Mouse (Mus musculus) C2C12 (cell line): Measurements from ENCODE around the gene Tmem220. TPM values are rescaled to one million over a fixed set of nuclear protein-coding genes. Genes with fewer than 3 reads are reported as not detected.
A peak's percentile ranks its signal among the peaks of the same experiment; 100 is the strongest.

Source experiments
- H3K27me3 ChIP-seq: one replicate; pipeline ENCODE4 v1.6.1; 2011; ENCODE audit not compliant: control insufficient read depth, insufficient read depth, insufficient read length
- H3K36me3 ChIP-seq: one replicate; pipeline ENCODE4 v1.6.1; 2011; ENCODE audit not compliant: control insufficient read depth, insufficient read depth
- H3K4me3 ChIP-seq: one replicate; pipeline ENCODE4 v1.5.1; 2011; ENCODE audit warnings: mild to moderate bottlenecking, control low read depth; ENCODE audit not compliant: poor library complexity, insufficient read depth, severe bottlenecking
- H3K79me2 ChIP-seq: one replicate; pipeline ENCODE4 v1.6.1; 2011; ENCODE audit not compliant: control insufficient read depth, insufficient read depth
- H3K79me3 ChIP-seq: one replicate; pipeline ENCODE4 v1.6.1; 2011; ENCODE audit warnings: low read depth, control low read depth
- H3ac ChIP-seq: one replicate; pipeline ENCODE3; 2011; ENCODE audit warnings: low read depth; ENCODE audit not compliant: control insufficient read depth, insufficient read length
- CEBPB ChIP-seq: IDR thresholded peaks from one replicate; pipeline ENCODE4 v1.6.1; 2011; ENCODE audit warnings: low read depth, mild to moderate bottlenecking, control low read depth, moderate library complexity
- CTCF ChIP-seq: IDR thresholded peaks from one replicate; pipeline ENCODE4 v1.5.1; 2011; ENCODE audit not compliant: control insufficient read depth, insufficient read depth, insufficient read length
- FOSL1 ChIP-seq: IDR thresholded peaks from one replicate; pipeline ENCODE4 v1.8.0; 2011; ENCODE audit warnings: mild to moderate bottlenecking, low read length; ENCODE audit not compliant: poor library complexity, insufficient read depth, severe bottlenecking
- MAX ChIP-seq: IDR thresholded peaks from one replicate; pipeline ENCODE4 v1.6.1; 2011; ENCODE audit warnings: mild to moderate bottlenecking, control low read depth
- MYOD1 ChIP-seq: IDR thresholded peaks from one replicate; pipeline ENCODE4 v1.6.1; 2011; ENCODE audit warnings: low read depth; ENCODE audit not compliant: control insufficient read depth, insufficient read length
- MYOG ChIP-seq: IDR thresholded peaks from one replicate; pipeline ENCODE4 v1.6.1; 2011; ENCODE audit not compliant: control insufficient read depth, insufficient read length; ENCODE audit errors: extremely low read depth
- USF1 ChIP-seq: IDR thresholded peaks from one replicate; pipeline ENCODE4 v1.6.1; 2011; ENCODE audit warnings: low read depth, mild to moderate bottlenecking, control low read depth, moderate library complexity
- polyA plus RNA-seq: library from polyadenylated mRNA; unstranded; fragments of >200 nt; fragmentation: generic; extraction: Trizol; gene quantifications from one replicate; pipeline ENCODE4 v1.2.1, GENCODE M21; 2012; ENCODE audit warnings: missing spikeins

Gene Tmem220
- polyA plus RNA-seq, 1 experiment = 0.09 TPM

- H3K27me3 ChIP-seq = peaks cover 20% of the 10 kb centered on the region
- no peaks in the 10 kb centered on the region for H3K79me3 ChIP-seq
- no peaks in the 10 kb centered on the region for H3K79me2 ChIP-seq
- no peak overlapping the region for H3K4me3 ChIP-seq
- TF ChIP-seq USF1 (no peak), MAX (peak; percentile 33)
- H3ac ChIP-seq = no peak overlapping the region
- H3K36me3 ChIP-seq = no peaks in the 10 kb centered on the region
Measured at GRCm38 (mm10) chr11:67076781-67077180, 51.8 kb downstream of the Tmem220 start.

- no peaks in the 10 kb centered on the region for H3K79me3 ChIP-seq
- peaks cover 15% of the 10 kb centered on the region for H3K27me3 ChIP-seq
- no peak overlapping the region for H3ac ChIP-seq
- no peaks in the 10 kb centered on the region for H3K36me3 ChIP-seq
- TF ChIP-seq CEBPB (no peak), MYOD1 (peak; percentile 51)
- no peaks in the 10 kb centered on the region for H3K79me2 ChIP-seq
- H3K4me3 ChIP-seq = no peak overlapping the region
Measured at GRCm38 (mm10) chr11:67077435-67077834, 52.5 kb downstream of the Tmem220 start.

DNA sequence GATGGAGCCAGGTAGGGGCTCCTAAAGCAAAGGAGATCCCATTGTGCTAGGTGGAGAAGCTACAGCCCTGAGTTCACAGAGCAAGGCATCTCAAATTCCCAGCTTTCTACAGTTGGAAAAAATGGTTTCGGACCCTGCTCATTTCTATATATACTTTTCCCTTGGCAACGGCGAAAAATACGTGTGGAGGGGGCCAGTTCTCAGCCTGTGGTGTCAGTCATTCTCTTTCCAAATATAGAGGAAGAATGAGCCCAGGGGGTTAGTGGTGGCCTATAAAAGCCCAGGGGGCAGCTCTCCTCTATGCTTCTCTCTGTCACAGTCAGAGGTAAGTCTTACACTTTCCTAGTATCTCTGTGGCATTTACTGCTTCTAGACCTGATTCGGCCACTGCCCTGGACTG is 53.0 kb downstream of the Tmem220 start, which contains the start of gene Myh3:
Myh3 (plus strand) TSS at position 301 of the 400 bp plus-strand sequence.
- H3K4me3 ChIP-seq = no peak within 1 kb of the TSS

DNA sequence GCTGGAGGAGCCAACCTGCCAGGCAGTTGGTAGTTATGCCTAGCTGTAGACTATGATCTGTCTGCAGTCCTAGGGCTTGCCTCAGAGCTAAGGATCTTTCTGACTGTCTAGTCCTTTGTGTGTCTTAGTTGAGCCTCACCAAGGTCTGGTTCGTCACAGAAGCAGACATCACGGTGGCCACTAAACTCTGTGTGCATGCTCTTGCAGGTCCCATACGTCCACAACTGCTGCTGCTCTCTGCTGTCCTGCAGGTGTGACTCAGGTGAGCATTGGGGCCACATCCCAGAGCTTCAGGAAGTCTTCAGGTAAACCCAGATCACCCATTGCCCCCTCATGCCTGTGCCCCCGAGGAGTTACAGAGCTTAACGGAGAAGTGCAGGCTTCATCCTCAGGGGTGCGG is 53.9 kb downstream of the Tmem220 start:
- no peaks in the 10 kb centered on the region for H3K79me3 ChIP-seq
- H3K4me3 ChIP-seq = no peak overlapping the region

More for the DNA sequence above, 53.0 kb downstream of the Tmem220 start, which contains the start of gene Myh3:
- Histone ChIP-seq H3ac (no peak within 1 kb of the TSS), H3K36me3 (no peaks in the 10 kb centered on the region), H3K79me2 (no peaks in the 10 kb centered on the region), H3K27me3 (peaks cover 10% of the 10 kb centered on the region), H3K79me3 (no peaks in the 10 kb centered on the region)
- TF ChIP-seq CTCF = no peak
- TF ChIP-seq USF1 = no peak
- TF ChIP-seq MAX = no peak
- TF ChIP-seq MYOG = no peak
- TF ChIP-seq CEBPB = no peak
- TF ChIP-seq FOSL1 = no peak
- TF ChIP-seq MYOD1 = no peak

GRCm38 (mm10) chr11:67079740-67080139 is 54.8 kb downstream of the Tmem220 start:
- Histone ChIP-seq H3K79me3 (no peaks in the 10 kb centered on the region), H3K27me3 (peaks cover 20% of the 10 kb centered on the region), H3ac (no peak overlapping the region), H3K4me3 (no peak overlapping the region), H3K79me2 (no peaks in the 10 kb centered on the region), H3K36me3 (no peaks in the 10 kb centered on the region)
- TF ChIP-seq MYOD1 (no peak), FOSL1 (no peak), CEBPB (no peak)

More for the DNA sequence above, 53.9 kb downstream of the Tmem220 start:
- no peaks in the 10 kb centered on the region for H3K79me2 ChIP-seq
- H3K36me3 ChIP-seq = no peaks in the 10 kb centered on the region
- peaks cover 14% of the 10 kb centered on the region for H3K27me3 ChIP-seq
- no peak overlapping the region for H3ac ChIP-seq
- TF ChIP-seq FOSL1 (no peak), USF1 (no peak), MAX (no peak), MYOG (no peak), CEBPB (no peak), MYOD1 (no peak)

- H3K79me2 ChIP-seq = no peaks in the 10 kb centered on the region
- no peak overlapping the region for H3ac ChIP-seq
- H3K36me3 ChIP-seq = no peaks in the 10 kb centered on the region
- H3K79me3 ChIP-seq = no peaks in the 10 kb centered on the region
- TF ChIP-seq CTCF (no peak), USF1 (no peak), FOSL1 (no peak), MYOG (no peak)
- no peak overlapping the region for H3K4me3 ChIP-seq
- peaks cover 17% of the 10 kb centered on the region for H3K27me3 ChIP-seq
Measured at GRCm38 (mm10) chr11:67080168-67080567, 55.2 kb downstream of the Tmem220 start.
